Mouse (Mus musculus): Measurements from ENCODE around the gene Noto.

The Noto gene

DNA sequence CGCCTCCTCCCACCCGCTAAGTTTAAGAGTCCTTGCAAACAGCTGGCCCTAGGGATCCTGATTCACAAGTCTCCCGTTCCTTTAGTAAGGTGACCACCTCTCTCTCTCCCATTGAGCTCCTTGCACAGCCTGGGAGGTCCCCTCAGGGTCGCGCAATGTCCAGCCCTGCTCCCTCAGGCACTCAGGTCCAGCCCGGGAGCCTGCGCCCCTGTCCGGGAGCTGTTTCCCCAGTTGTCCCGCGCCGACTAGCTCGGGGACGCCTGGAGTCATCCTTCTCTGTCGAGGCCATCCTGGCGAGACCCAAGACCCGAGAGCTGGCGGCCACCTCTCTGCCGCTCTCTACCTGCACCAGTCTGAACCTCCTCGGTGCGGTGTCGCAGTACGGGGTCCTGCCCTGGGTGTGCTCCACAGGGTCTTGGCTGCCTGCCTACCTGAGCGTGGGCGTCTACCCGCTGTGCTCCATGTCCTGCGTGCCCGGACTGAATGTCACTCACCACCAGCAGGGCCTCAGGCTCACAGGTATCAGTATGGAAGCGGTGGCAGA lies at the start of gene Noto:
Gene Noto (plus strand): TSS at position 51 of the 544 bp plus-strand sequence.
- ChIA-PET POLR2A (interaction anchor here in 2 of 4 experiments (0.6 to 6.4 kb wide), 15 partner anchors 8 to 133 kb away, joined by 3 to 47 read pairs (median 4); partner anchors contain the start of genes Smyd5 (in 2 of the 2), Cct7 (in 1 of the 2) and Pradc1 (in 1 of the 2)), CTCF (interaction anchor here (0.5 to 2.1 kb wide), 10 partner anchors 13 to 264 kb away, joined by 3 to 13 read pairs (median 3); no protein-coding TSS in a partner anchor)

GRCm38 (mm10) chr6:85373951-85374733 lies 49.5 kb upstream of the Noto start, which contains the start of gene Rab11fip5:
Rab11fip5 (minus strand) TSS chr6:85374634.
- POLR2A ChIA-PET = interaction anchor here (0.5 to 7.8 kb wide), 100 partner anchors 9 to 1098 kb away, joined by 3 to 94 read pairs (median 5); partner anchors contain the start of genes Pradc1 (in 4 of the 4), Cct7 (in 3 of the 4), Spr (in 2 of the 4) and Alms1 (in 1 of the 4)
- CTCF ChIA-PET = interaction anchor here (0.5 to 2.1 kb wide), 39 partner anchors 12 to 269 kb away, joined by 3 to 14 read pairs (median 4); partner anchors contain the start of gene Spr (in 1 of the 4)

- CTCF ChIA-PET = interaction anchor here (0.6 to 2.1 kb wide), 40 partner anchors 12 to 1192 kb away, joined by 3 to 14 read pairs (median 4); partner anchors contain the start of gene Spr (in 1 of the 4)
- POLR2A ChIA-PET = interaction anchor here (0.5 to 7.8 kb wide), 99 partner anchors 9 to 1113 kb away, joined by 3 to 94 read pairs (median 5); partner anchors contain the start of genes Cct7 (in 3 of the 4), Pradc1 (in 3 of the 4), Spr (in 2 of the 4) and Alms1 (in 1 of the 4)
Measured at GRCm38 (mm10) chr6:85374734-85375114, 49.0 kb upstream of the Noto start.

- CTCF ChIA-PET = interaction anchor here in 3 of 4 experiments (0.7 to 2.2 kb wide), 6 partner anchors 14 to 240 kb away, joined by 3 to 7 read pairs (median 4); partner anchors contain the start of gene Spr (in 1 of the 3)
- POLR2A ChIA-PET = interaction anchor here in 3 of 4 experiments (0.5 to 3.4 kb wide), 32 partner anchors 9 to 1759 kb away, joined by 3 to 30 read pairs (median 4); partner anchors contain the start of genes Cct7 (in 2 of the 3) and Pradc1 (in 2 of the 3)
Measured at GRCm38 (mm10) chr6:85377066-85377734, 46.5 kb upstream of the Noto start.

DNA sequence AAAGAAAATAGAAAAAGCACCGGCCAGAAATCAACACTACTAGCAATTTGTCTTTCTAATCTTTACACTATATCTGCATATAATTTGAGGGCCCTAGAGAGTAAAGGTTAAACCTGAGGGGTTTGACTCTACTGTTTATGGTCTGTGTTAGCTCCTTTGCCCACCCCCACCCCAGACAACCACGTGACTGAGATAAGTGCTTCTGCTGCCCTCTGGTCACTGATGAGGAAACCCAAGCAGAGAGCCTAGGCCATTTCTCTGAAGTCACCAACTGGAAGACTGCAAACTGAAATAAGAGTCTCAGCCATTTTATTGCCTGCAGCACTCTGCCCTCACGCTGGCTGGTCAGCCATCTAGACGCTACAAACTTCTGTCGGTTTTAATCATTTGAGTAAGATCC lies 45.8 kb upstream of the Noto start:
- ChIA-PET CTCF (interaction anchor here in 3 of 4 experiments (0.7 to 2.2 kb wide), 7 partner anchors 13 to 241 kb away, joined by 3 to 8 read pairs (median 4); partner anchors contain the start of gene Spr (in 1 of the 3)), POLR2A (interaction anchor here in 3 of 4 experiments (0.5 to 2.9 kb wide), 31 partner anchors 9 to 1760 kb away, joined by 3 to 30 read pairs (median 4); partner anchors contain the start of genes Cct7 (in 2 of the 3), Pradc1 (in 2 of the 3) and Alms1 (in 1 of the 3))

- CTCF ChIA-PET = interaction anchor here in 3 of 4 experiments (0.6 to 2.2 kb wide), 7 partner anchors 17 to 788 kb away, joined by 3 to 8 read pairs (median 3); no protein-coding TSS in a partner anchor
- POLR2A ChIA-PET = interaction anchor here in 3 of 4 experiments (0.7 to 2.9 kb wide), 22 partner anchors 8 to 1489 kb away, joined by 3 to 30 read pairs (median 4); partner anchors contain the start of genes Cct7 (in 2 of the 3), Pradc1 (in 2 of the 3), Alms1 (in 1 of the 3) and Emx1 (in 1 of the 3)
Measured at GRCm38 (mm10) chr6:85378629-85379028, 45.1 kb upstream of the Noto start.

DNA sequence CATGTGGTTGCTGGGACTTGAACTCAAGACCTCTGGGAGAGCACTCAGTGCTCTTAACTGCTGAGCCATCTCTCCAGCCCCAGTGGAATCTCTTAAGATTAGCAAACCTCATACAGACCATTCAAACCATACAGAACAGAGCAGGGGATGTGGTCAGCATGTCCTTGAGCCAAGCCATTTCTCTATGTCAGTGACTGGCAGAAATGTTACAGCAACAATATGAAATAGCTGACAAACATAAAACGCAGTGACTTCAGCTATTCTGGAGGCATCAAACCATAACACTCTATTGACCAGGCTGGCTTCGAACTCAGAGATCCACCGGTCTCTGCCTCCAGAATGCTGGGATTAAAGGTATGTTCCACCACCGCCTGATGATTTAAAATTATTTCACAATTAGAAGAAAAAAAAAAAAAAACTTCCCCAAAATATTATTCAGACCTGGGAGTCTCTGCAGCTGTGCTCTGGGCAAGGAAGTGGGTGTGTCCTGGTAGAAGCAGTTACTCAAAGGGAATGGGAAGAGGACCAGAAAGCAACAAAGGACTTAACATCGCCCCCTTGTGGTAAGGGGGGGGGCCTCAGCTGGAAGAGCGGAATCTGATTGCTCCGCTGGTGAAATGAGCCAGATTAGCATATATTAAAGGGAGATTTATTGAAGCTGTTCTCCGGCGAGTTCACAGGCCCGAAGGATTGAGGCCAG lies 43.3 kb upstream of the Noto start:
- CTCF ChIA-PET = interaction anchor here (0.6 to 3.2 kb wide), 29 partner anchors 8 to 524 kb away, joined by 3 to 16 read pairs (median 4); partner anchors contain the start of genes Nat8f4 (in 1 of the 4), Pradc1 (in 1 of the 4) and Spr (in 1 of the 4)

GRCm38 (mm10) chr6:85380901-85381647 lies 42.6 kb upstream of the Noto start:
- ChIA-PET POLR2A (interaction anchor here (0.7 to 2.4 kb wide), 32 partner anchors 8 to 226 kb away, joined by 3 to 19 read pairs (median 4); partner anchors contain the start of genes Cct7 (in 2 of the 4) and Pradc1 (in 2 of the 4)), CTCF (interaction anchor here (0.5 to 3.2 kb wide), 31 partner anchors 9 to 523 kb away, joined by 3 to 16 read pairs (median 4); partner anchors contain the start of genes Nat8f4 (in 1 of the 4), Pradc1 (in 1 of the 4) and Spr (in 1 of the 4))

More for the DNA sequence above, 43.3 kb upstream of the Noto start:
- POLR2A ChIA-PET = interaction anchor here (0.7 to 2.4 kb wide), 21 partner anchors 8 to 353 kb away, joined by 3 to 19 read pairs (median 5); partner anchors contain the start of genes Cct7 (in 1 of the 4) and Pradc1 (in 1 of the 4)

DNA sequence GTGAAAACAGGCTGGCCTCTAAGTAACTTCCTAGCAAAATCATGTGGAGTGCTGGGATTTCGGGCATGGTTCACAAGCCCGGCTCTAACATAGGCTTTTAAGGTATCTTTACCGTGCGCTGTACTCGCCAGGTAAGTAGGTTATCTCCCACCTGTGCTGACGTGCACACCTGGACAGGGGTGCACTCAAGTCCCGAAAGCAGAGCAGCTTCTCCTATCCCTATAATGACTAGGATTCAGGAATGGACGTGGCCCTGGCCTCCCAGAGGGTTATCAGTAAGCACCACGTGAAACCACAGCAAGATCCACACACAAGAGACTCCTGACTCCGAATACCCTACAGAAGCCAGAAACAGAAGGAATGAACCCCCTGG lies 42.1 kb upstream of the Noto start:
- ChIA-PET POLR2A (interaction anchor here (0.7 to 2.4 kb wide), 20 partner anchors 8 to 94 kb away, joined by 3 to 12 read pairs (median 4); partner anchors contain the start of genes Cct7 (in 2 of the 4) and Pradc1 (in 2 of the 4)), CTCF (interaction anchor here in 2 of 4 experiments (0.5 to 3.2 kb wide), 8 partner anchors 9 to 77 kb away, joined by 3 to 16 read pairs (median 6); no protein-coding TSS in a partner anchor)

DNA sequence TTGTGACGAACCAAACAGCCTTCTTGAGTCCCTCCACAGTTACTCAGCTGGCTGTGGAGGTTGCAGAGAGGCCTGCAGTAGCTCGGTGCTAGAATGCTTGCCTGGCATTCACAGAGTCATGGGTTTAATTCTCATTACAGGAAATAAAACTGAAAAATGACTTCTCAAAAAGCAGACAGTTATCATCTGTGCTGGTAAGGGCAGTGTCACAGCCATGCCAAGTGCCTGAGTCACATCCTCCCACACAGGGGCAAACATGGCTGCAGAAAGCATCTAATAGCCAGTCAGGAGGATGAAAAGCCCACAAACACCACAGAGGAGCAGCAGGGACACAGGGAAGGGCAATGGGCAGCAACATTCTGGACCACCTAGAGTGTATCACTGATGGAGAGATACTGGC lies 40.9 kb upstream of the Noto start:
- CTCF ChIA-PET = interaction anchor here in 2 of 4 experiments (0.6 to 2.6 kb wide), 3 partner anchors 15 to 39 kb away, joined by 3 to 9 read pairs (median 4); no protein-coding TSS in a partner anchor
- POLR2A ChIA-PET = interaction anchor here in 3 of 4 experiments (0.7 to 1.8 kb wide), 5 partner anchors 8 to 69 kb away, joined by 3 to 6 read pairs (median 5); partner anchors contain the start of genes Rab11fip5 (in 2 of the 3) and Pradc1 (in 1 of the 3)

DNA sequence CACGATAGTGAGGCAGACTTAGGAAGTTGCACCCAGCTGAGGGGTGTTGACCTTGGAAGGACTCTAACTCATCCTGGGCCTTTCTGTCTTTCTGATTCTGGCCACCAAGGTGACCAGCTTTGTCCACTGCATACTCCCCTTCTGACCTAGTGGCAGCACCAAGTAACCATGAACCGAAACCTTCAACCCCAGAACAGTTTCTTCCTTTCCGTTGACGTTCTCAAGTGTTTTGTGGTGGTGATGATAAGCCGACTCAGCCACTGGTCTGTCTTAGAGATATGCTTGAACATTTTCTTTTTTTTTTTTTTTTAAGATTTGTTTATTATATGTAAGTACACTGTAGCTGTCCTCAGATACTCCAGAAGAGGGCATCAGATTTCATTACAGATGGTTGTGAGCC lies 35.1 kb upstream of the Noto start:
- CTCF ChIA-PET = interaction anchor here in 2 of 4 experiments (1.0 to 3.5 kb wide), 7 partner anchors 11 to 252 kb away, joined by 4 to 12 read pairs (median 5); partner anchors contain the start of gene Rab11fip5 (in 1 of the 2)
- POLR2A ChIA-PET = interaction anchor here (0.6 to 4.4 kb wide), 10 partner anchors 8 to 1159 kb away, joined by 3 to 25 read pairs (median 3); partner anchors contain the start of gene Rab11fip5 (in 2 of the 4)

- CTCF ChIA-PET = interaction anchor here (0.6 to 3.8 kb wide), 27 partner anchors 10 to 1642 kb away, joined by 3 to 19 read pairs (median 7); partner anchors contain the start of genes Rab11fip5 (in 2 of the 4) and Alms1 (in 1 of the 4)
- POLR2A ChIA-PET = interaction anchor here (0.5 to 1.7 kb wide), 12 partner anchors 8 to 255 kb away, joined by 3 to 6 read pairs (median 3); partner anchors contain the start of genes Cct7 (in 1 of the 4), Pradc1 (in 1 of the 4) and Spr (in 1 of the 4)
Measured at GRCm38 (mm10) chr6:85391803-85392202, 31.9 kb upstream of the Noto start.

DNA sequence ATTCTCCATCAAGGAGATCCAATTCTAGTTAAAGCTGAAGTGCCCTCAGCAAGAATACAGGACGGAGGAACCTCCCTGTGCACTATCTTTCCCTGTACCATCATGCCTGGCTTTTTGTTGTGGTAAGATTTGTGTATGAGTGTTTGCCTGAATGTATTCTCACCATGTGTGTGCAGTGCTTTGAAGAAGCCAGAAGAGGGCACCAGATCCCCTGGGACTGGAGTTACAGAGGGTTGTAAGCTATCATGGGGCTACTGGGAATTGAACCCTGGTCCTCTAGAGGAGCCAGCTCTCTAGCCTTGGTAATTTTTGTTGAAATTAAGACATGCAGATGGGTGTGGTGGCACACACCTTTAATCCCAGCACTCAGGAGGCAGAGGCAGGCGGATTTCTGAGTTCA lies 28.3 kb upstream of the Noto start:
- ChIA-PET POLR2A (interaction anchor here in 3 of 4 experiments (0.7 to 3.5 kb wide), 8 partner anchors 12 to 56 kb away, joined by 3 to 11 read pairs (median 5); partner anchors contain the start of genes Rab11fip5 (in 2 of the 3), Cct7 (in 1 of the 3) and Pradc1 (in 1 of the 3)), CTCF (interaction anchor here (0.5 to 5.7 kb wide), 23 partner anchors 9 to 1250 kb away, joined by 3 to 46 read pairs (median 11); partner anchors contain the start of gene Spr (in 1 of the 4))

DNA sequence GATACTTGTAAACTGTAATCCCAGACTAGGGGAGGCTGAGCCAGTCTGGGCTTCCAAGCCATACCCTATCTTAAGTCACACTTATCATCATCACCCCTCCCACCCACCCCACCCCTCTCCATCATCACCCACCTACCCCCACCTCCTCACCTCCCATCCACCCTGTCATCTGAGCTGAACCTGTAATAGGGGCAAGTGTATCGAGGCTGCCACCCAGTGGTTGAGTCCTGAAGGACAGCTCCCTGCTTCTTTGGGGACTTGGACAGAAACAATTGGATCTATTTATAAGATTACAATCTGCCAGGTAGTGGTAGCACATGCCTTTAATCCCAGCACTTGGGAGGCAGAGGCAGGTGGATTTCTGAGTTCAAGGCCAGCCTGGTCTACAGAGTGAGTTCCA lies 26.5 kb upstream of the Noto start:
- CTCF ChIA-PET = interaction anchor here (0.6 to 5.7 kb wide), 71 partner anchors 9 to 338 kb away, joined by 3 to 46 read pairs (median 4); partner anchors contain the start of genes Rab11fip5 (in 2 of the 4), Egr4 (in 1 of the 4), Noto (in 1 of the 4) and Sfxn5 (in 1 of the 4)
- POLR2A ChIA-PET = interaction anchor here (0.6 to 3.5 kb wide), 22 partner anchors 9 to 920 kb away, joined by 3 to 11 read pairs (median 4); partner anchors contain the start of genes Pradc1 (in 2 of the 4), Cct7 (in 1 of the 4), Rab11fip5 (in 1 of the 4) and Spr (in 1 of the 4)

All from embryonic stem cell, embryonic (primary cell).